Mouse (Mus musculus) MEL (cell line): ENCODE data around the gene Fam169b. TPM values are rescaled to one million over a fixed set of nuclear protein-coding genes. Genes with fewer than 3 reads are reported as not detected.

Experiments used
- DNase-seq: peaks from one replicate; pipeline ENCODE4 v3.0.0; 2011; ENCODE audit warnings: low read depth, low spot score
- H3K27ac ChIP-seq: 2 replicates; pipeline ENCODE4 v1.5.1; 2012; ENCODE audit warnings: low read depth, mild to moderate bottlenecking, control low read depth, low read length, moderate library complexity; ENCODE audit not compliant: control insufficient read depth
- H3K27me3 ChIP-seq, 2 experiments: fragments of 150-350 bp in 1 of 2; sonication (generic) in 1 of 2; 2 replicates each; pipeline ENCODE4 v1.6.1; 2012; ENCODE audit warnings: low read length in 2 of 2, mild to moderate bottlenecking in 2 of 2, improper control_type of control experiment in 1 of 2, moderate library complexity in 1 of 2; ENCODE audit not compliant: insufficient read depth in 2 of 2, control insufficient read depth in 1 of 2
- H3K36me3 ChIP-seq, 2 experiments: 2 replicates each; pipeline ENCODE4 v1.6.1; 2012 to 2014; ENCODE audit warnings: low read length in 2 of 2, improper control_type of control experiment in 1 of 2, inconsistent platforms in 1 of 2, mild to moderate bottlenecking in 1 of 2; ENCODE audit not compliant: insufficient read depth in 2 of 2, control insufficient read depth in 1 of 2
- H3K4me1 ChIP-seq, 2 experiments: fragments of 150-350 bp in 1 of 2; sonication (generic) in 1 of 2; 2 replicates each; pipeline ENCODE4 v1.6.1; 2012; ENCODE audit warnings: low read length in 2 of 2, improper control_type of control experiment in 1 of 2, mild to moderate bottlenecking in 1 of 2; ENCODE audit not compliant: insufficient read depth in 2 of 2, control insufficient read depth in 1 of 2
- H3K4me3 ChIP-seq, 2 experiments: fragments of 150-350 bp in 1 of 2; sonication (generic) in 1 of 2; 2 replicates each; pipeline ENCODE4 v1.5.1; 2012; ENCODE audit warnings: low read depth in 2 of 2, low read length in 2 of 2, mild to moderate bottlenecking in 2 of 2, moderate library complexity in 2 of 2, control low read depth in 1 of 2, improper control_type of control experiment in 1 of 2; ENCODE audit not compliant: control insufficient read depth in 1 of 2, insufficient read depth in 1 of 2
- H3K79me2 ChIP-seq: 2 replicates; pipeline ENCODE4 v1.6.1; 2012; ENCODE audit warnings: mild to moderate bottlenecking, low read length, moderate library complexity; ENCODE audit not compliant: control insufficient read depth, poor library complexity, insufficient read depth
- H3K9ac ChIP-seq: 2 replicates; pipeline ENCODE4 v1.6.1; 2012; ENCODE audit warnings: low read depth, mild to moderate bottlenecking, control low read depth, low read length, moderate library complexity; ENCODE audit not compliant: control insufficient read depth, poor library complexity, severe bottlenecking
- H3K9me3 ChIP-seq: fragments of 150-350 bp; sonication (generic); replicated peaks from 2 replicates; pipeline ENCODE4 v1.6.1; 2012; ENCODE audit warnings: mild to moderate bottlenecking, low read length, improper control_type of control experiment, moderate library complexity; ENCODE audit not compliant: insufficient read depth
- BHLHE40 ChIP-seq: IDR thresholded peaks from 2 replicates; pipeline ENCODE4 v1.6.1; 2012; ENCODE audit warnings: low read depth, mild to moderate bottlenecking, inconsistent platforms, low read length, improper control_type of control experiment, borderline replicate concordance
- E2F4 ChIP-seq: IDR thresholded peaks from 2 replicates; pipeline ENCODE4 v1.6.1; 2011; ENCODE audit warnings: low read depth, low read length, improper control_type of control experiment, borderline replicate concordance
- EP300 ChIP-seq, 2 experiments: IDR thresholded peaks; 2 replicates each; pipeline ENCODE4 v1.6.1; 2011; ENCODE audit warnings: improper control_type of control experiment in 2 of 2, low read length in 2 of 2, low read depth in 1 of 2, mild to moderate bottlenecking in 1 of 2
- ETS1 ChIP-seq: IDR thresholded peaks from 2 replicates; pipeline ENCODE4 v1.6.1; 2012; ENCODE audit warnings: low read depth, mild to moderate bottlenecking, inconsistent platforms, low read length, improper control_type of control experiment, moderate library complexity
- GATA1 ChIP-seq: IDR thresholded peaks from 2 replicates; pipeline ENCODE4 v1.6.1; 2011; ENCODE audit warnings: low read depth, low read length, improper control_type of control experiment
- HCFC1 ChIP-seq: IDR thresholded peaks from 2 replicates; pipeline ENCODE4 v1.6.1; 2012; ENCODE audit warnings: low read depth, mild to moderate bottlenecking, inconsistent platforms, low read length, improper control_type of control experiment, moderate library complexity
- KAT2A ChIP-seq: conservative IDR thresholded peaks from 2 replicates; pipeline ENCODE4 v1.6.1; 2012; ENCODE audit warnings: low read depth, low read length, improper control_type of control experiment, inconsistent platforms
- MAZ ChIP-seq: IDR thresholded peaks from 2 replicates; pipeline ENCODE4 v1.6.1; 2012; ENCODE audit warnings: low read depth, mild to moderate bottlenecking, inconsistent platforms, low read length, improper control_type of control experiment
- MEF2A ChIP-seq: IDR thresholded peaks from 2 replicates; pipeline ENCODE4 v1.6.1; 2014; ENCODE audit warnings: low read depth, mild to moderate bottlenecking, inconsistent platforms, low read length, improper control_type of control experiment; ENCODE audit not compliant: poor library complexity, insufficient replicate concordance, severe bottlenecking; ENCODE audit errors: extremely low read depth
- MXI1 ChIP-seq: IDR thresholded peaks from 2 replicates; pipeline ENCODE4 v1.6.1; 2011; ENCODE audit warnings: mild to moderate bottlenecking, low read depth, low read length, improper control_type of control experiment
- MYC ChIP-seq: IDR thresholded peaks from 2 replicates; pipeline ENCODE4 v1.6.1; 2011; ENCODE audit warnings: low read depth, mild to moderate bottlenecking, low read length, improper control_type of control experiment, moderate library complexity
- NELFE ChIP-seq: IDR thresholded peaks from 2 replicates; pipeline ENCODE4 v1.6.1; 2011; ENCODE audit warnings: low read depth, low read length, improper control_type of control experiment
- NRF1 ChIP-seq: IDR thresholded peaks from 2 replicates; pipeline ENCODE4 v1.6.1; 2014; ENCODE audit warnings: low read depth, mild to moderate bottlenecking, inconsistent platforms, low read length, improper control_type of control experiment, moderate library complexity; ENCODE audit not compliant: poor library complexity, insufficient read depth, severe bottlenecking
- SMC3 ChIP-seq: IDR thresholded peaks from 2 replicates; pipeline ENCODE4 v1.6.1; 2011; ENCODE audit warnings: low read depth, low read length, improper control_type of control experiment
- USF2 ChIP-seq, 2 experiments: IDR thresholded peaks; 2 replicates each; pipeline ENCODE4 v1.6.1; 2011 to 2012; ENCODE audit warnings: improper control_type of control experiment in 2 of 2, low read length in 2 of 2, borderline replicate concordance in 1 of 2, inconsistent platforms in 1 of 2, low read depth in 1 of 2, mild to moderate bottlenecking in 1 of 2; ENCODE audit not compliant: insufficient read depth in 1 of 2
- ZMIZ1 ChIP-seq: IDR thresholded peaks from 2 replicates; pipeline ENCODE4 v1.6.1; 2012; ENCODE audit warnings: low read depth, mild to moderate bottlenecking, inconsistent platforms, low read length, improper control_type of control experiment, moderate library complexity
- ZNF384 ChIP-seq: IDR thresholded peaks from 2 replicates; pipeline ENCODE4 v1.6.1; 2012; ENCODE audit warnings: low read depth, mild to moderate bottlenecking, inconsistent platforms, low read length, improper control_type of control experiment
- polyA plus RNA-seq, 2 experiments: library from polyadenylated mRNA; stranded (reverse) in 1 of 2; unstranded in 1 of 2; fragments of >175 nt in 1 of 2; fragments of >200 nt in 1 of 2; gene quantifications; 2 replicates each; pipeline versions ENCODE4 v1.2.1 to v1.2.4; 2012; ENCODE audit warnings: low replicate concordance in 2 of 2, low read depth in 1 of 2; ENCODE audit not compliant: insufficient read length in 2 of 2, insufficient read depth in 1 of 2, missing spikeins in 1 of 2
- total RNA-seq: library from RNA; depleted of rRNA; stranded (reverse); fragments of 300-350 nt; gene quantifications from 2 replicates; pipeline ENCODE4 v1.2.3, GENCODE M21; 2012

The Fam169b gene
- total and polyA plus RNA-seq, 3 experiments, result not detected

- no peaks in the 10 kb centered on the region for H3K36me3 ChIP-seq
- TF ChIP-seq NELFE, result no peak
- no peak for TF ChIP-seq MYC
- TF ChIP-seq BHLHE40, result no peak
- no peak for TF ChIP-seq SMC3
- TF ChIP-seq HCFC1, result no peak
- no peak for TF ChIP-seq MAZ
- TF ChIP-seq MEF2A, result no peak
- TF ChIP-seq GATA1, result no peak
- TF ChIP-seq, all 39 proteins: peak for 0
- no peaks in the 10 kb centered on the region for H3K9me3 ChIP-seq
- no peak overlapping the region for H3K9ac ChIP-seq
- H3K27ac ChIP-seq, result no peak overlapping the region
- peaks cover 0 to 2% of the 10 kb centered on the region in 2 experiments; a peak in 1 of 4 replicates for H3K27me3 ChIP-seq
- H3K79me2 ChIP-seq, result no peaks in the 10 kb centered on the region
- H3K4me3 ChIP-seq, result no peak overlapping the region
- H3K4me1 ChIP-seq, result no peaks in the 10 kb centered on the region
- DNase-seq, result no peak
These were observed 28.0 kb upstream of the Fam169b start for GRCm38 (mm10) chr7:68245681-68246080.

DNA sequence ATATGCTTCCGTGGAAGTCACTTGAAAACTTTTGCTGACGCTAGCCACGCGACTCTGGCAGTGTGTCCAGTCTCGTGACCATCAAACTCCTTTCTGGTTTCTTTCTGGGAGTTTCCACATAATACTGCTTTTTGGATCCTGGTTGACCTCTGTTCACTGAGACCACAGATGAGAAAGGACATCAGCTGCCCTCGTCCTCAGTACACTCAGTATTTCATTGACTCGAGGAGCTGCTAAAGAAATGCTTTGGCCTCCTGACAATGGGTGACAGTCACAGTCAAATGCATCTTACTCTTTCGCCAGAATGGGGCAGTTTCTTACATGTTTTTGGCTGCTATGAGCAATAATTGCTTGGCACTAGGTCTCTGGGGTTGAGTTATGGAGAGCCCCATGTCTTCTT is 27.4 kb upstream of the Fam169b start:
- TF ChIP-seq ZNF384 (no peak), KAT2A (no peak), ETS1 (no peak), NRF1 (no peak), USF2 (IDR thresholded peaks at IDR 0.05; ENCODE audit: borderline replicate concordance in 1 of 2, insufficient read depth in 1 of 2, low read depth in 1 of 2, low read length in 2 of 2) (no peak), EP300 (IDR thresholded peaks at IDR 0.05; ENCODE audit: low read depth in 1 of 2, low read length in 2 of 2) (no peak), MXI1 (no peak), ZMIZ1 (no peak), E2F4 (no peak)
- DNase-seq, result no peak
- no peaks in the 10 kb centered on the region for H3K79me2 ChIP-seq

More for the DNA sequence above, 27.4 kb upstream of the Fam169b start:
- Histone ChIP-seq H3K9ac (no peak overlapping the region), H3K9me3 (no peaks in the 10 kb centered on the region), H3K27ac (no peak overlapping the region), H3K4me1 (no peaks in the 10 kb centered on the region), H3K36me3 (no peaks in the 10 kb centered on the region), H3K4me3 (no peak overlapping the region), H3K27me3 (no peaks in the 10 kb centered on the region; a peak in 1 of 4 replicates)
